In the genomic region with DNA sequence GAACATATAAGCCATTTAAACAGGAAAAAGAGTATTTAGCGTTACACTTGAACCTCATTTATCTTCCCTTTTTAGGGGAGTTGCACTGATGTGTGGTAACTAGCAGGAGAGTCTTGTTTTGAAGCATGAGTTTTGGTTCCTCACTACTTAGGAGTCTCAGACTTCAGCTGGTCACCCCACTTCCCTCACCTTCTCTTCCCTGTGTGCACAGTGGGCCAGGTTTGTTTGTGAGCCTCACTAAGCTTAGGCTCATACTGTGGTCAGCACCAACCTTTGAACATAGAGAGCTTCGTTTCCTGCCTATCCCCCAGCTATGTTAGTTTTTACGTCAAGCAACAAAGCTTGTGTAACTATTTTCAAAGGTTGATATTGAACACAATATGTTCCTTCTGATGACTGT, we compare ENCODE assay signal across 13 mouse cellular contexts.
"Had no signal": no experiment of that assay in that cellular context is flagged by ENCODE, and none has a peak within 500 bp of the region (broad histone marks: within the 10 kb centered on the region; RNA-seq: fewer than 3 reads in every experiment).

No protein-coding gene starts in this region.

- H3K4me3 ChIP-seq: kidney, embryonic 15.5 days; limb, embryonic 15.5 days; liver, embryonic 13.5 days; midbrain, embryonic 10.5 days; midbrain, embryonic 15.5 days had no signal

- H3K9me3 ChIP-seq: kidney, embryonic 15.5 days; limb, embryonic 15.5 days; liver, embryonic 13.5 days; midbrain, embryonic 10.5 days; midbrain, embryonic 15.5 days had no signal

- DNase-seq: kidney, adult 2 months; kidney, postnatal 25 days; liver, embryonic 13.5 days; lung, adult 18-20 months; right cerebral cortex, adult 18-20 months; right cerebral cortex, postnatal 25 days; thymus, postnatal 25 days had no signal

- H3K27ac ChIP-seq: kidney, embryonic 15.5 days; limb, embryonic 15.5 days; liver, embryonic 13.5 days; midbrain, embryonic 10.5 days; midbrain, embryonic 15.5 days; stomach, postnatal 0 days had no signal

- ATAC-seq: intestine, embryonic 16.5 days; midbrain, embryonic 15.5 days had no signal

- H3K4me2 ChIP-seq: kidney, embryonic 15.5 days; limb, embryonic 15.5 days; liver, embryonic 13.5 days; midbrain, embryonic 15.5 days had no signal

- H3K9ac ChIP-seq: kidney, embryonic 15.5 days; limb, embryonic 15.5 days; liver, embryonic 13.5 days; midbrain, embryonic 15.5 days had no signal

- H3K27me3 ChIP-seq: kidney, embryonic 15.5 days; limb, embryonic 15.5 days; liver, embryonic 13.5 days; midbrain, embryonic 15.5 days had no signal

- H3K4me1 ChIP-seq: kidney, embryonic 15.5 days; limb, embryonic 15.5 days; midbrain, embryonic 10.5 days; midbrain, embryonic 15.5 days had no signal
